Mouse (Mus musculus): ENCODE data around the gene Hormad2. TPM values are rescaled to one million over a fixed set of nuclear protein-coding genes. Genes with fewer than 3 reads are reported as not detected.
A peak's percentile ranks its signal among the peaks of the same experiment; 100 is the strongest.

The Hormad2 gene
- total RNA-seq, 2 experiments from 2014 or later: not detected

DNA sequence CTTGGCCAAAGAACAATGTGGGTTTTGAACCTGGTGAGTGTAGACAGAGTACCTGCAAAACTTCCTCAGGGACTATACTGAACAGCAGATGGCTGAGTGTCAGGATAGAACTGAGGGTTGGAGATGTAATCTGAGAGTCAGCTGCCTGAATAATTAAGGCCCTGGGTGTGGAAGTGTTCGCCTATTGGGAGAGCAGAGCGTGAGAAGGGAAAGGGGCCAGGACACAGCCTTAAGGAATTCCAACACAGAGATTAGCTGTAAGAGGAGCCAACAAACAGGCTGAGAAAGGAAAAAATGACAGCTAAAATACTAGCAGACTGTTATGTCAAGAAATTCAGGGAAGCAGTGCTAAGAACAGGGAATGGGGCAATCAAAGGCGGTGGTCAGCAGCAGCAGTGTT lies 88.3 kb downstream of the Hormad2 start:
- no peak for ATAC-seq (replicated peaks; ENCODE audit: low FRiP score, poor library complexity, severe bottlenecking)

DNA sequence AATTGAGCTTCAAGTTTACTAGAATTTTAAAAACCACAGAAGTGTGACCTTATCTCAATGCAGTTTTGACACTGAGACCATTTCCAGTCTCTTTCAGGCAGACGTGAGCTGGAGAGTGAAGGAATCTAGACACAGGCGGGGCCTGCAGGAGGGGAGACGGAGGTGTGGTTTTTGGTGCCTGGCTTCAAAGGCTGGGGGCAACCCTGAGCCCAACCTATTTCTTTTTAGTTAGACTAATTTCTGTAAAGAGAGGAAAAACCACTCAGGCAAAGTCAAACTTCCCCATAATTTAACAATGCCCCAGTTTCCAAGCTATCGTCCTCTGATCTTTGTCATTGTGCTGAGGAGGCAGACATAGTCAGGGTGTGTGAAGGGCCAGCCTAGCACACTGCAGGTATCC lies 97.0 kb downstream of the Hormad2 start:
- ATAC-seq (replicated peaks; ENCODE audit: low FRiP score, poor library complexity, severe bottlenecking): no peak

DNA sequence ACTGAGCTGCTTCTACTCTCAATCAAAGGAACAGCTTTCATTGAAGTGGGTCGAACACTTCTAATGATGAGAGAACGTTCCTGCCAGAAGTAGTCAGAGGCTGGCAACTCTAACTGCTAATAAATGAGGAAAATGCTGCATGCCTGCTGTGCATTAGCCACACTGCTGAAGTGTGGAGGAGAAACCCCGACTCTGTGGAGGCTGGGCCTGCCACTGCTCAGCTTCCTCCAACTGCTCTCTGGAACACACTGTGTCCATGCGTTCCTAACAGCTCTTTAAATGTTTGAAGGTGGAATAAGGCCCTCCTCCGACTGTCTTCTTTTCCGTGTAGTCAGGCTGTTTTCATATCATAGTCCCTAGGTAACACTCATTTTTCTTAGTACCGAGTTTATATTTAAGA lies 98.9 kb downstream of the Hormad2 start:
- no peak for ATAC-seq (replicated peaks; ENCODE audit: low FRiP score, poor library complexity, severe bottlenecking)

DNA sequence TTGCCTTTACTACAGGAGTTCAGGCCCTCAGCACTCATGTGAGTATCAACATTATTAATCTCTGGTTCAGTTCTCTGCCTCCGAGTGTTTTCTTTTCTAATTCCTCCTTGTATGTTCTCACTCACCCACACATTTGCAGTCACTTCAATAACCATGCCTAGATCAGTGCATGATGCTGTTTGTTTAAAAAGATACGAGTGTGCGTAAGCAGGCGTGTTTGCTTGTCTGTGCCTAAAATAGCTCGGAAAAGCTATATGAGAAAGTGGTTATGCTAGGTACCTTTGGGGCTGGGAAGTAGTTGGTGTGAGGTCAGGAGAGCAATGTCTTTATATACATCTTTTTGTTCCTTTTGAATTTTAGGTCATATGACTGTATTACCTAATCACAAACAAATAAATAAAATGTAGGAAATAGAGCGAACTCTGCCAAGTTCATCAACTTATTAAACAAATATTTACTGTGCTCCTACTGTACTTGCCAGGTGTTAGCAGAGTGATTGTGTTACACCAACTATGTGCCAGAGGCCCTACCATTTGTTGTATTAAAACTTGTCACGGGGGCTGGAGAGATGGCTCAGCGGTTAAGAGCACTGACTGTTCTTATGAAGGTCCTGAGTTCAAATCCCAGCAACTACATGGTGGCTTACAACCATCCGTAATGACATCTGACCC lies 100.7 kb downstream of the Hormad2 start:
- no peak for ATAC-seq (replicated peaks; ENCODE audit: low FRiP score, poor library complexity, severe bottlenecking)

DNA sequence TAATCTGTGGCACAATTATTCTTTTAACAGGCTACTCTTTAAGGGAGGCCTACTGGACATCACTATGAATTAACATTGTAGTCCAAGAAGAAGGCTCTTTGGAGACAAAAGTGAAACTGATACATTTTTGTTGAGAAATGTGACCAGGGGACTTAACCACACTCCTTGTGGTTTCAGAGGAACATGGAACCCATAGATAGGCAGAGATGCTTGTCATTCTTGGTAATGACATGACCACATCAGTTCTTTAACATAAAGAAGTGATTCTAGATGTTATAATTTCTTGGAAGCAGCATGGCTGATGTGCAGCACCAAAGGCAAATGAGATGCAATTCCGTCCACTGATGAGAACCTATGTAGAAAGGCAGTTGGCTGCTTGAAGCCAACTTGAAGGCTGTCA lies 101.6 kb downstream of the Hormad2 start:
- ATAC-seq (replicated peaks; ENCODE audit: low FRiP score, poor library complexity, severe bottlenecking): no peak

DNA sequence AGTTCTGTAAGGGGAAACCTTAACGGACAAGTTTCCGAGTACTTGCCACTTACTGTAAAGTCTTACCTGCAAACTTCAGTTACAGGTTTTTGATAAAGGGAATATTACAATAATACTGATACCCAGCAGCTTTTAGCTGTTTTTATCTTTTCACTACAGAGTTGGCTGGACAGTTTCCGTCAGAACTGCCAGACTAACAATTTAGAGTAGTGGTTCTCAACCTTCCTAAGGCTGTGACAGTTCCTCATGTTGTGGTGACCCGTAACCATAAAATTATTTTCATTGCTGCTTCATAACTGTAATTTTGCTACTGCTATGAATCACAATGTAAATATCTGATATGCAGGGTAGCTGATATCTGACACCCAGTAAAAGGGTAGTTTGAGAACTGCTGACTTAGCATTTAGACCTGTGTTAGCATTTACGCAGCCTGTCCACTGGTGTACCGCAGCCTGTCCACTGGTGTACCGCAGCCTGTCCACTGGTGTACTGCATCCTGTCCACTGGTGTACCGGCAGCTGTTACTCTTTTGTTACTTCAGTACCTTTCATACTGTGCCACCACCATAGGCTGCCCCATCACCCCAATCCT lies 104.1 kb downstream of the Hormad2 start:
- ATAC-seq (replicated peaks; ENCODE audit: low FRiP score, poor library complexity, severe bottlenecking): no peak

DNA sequence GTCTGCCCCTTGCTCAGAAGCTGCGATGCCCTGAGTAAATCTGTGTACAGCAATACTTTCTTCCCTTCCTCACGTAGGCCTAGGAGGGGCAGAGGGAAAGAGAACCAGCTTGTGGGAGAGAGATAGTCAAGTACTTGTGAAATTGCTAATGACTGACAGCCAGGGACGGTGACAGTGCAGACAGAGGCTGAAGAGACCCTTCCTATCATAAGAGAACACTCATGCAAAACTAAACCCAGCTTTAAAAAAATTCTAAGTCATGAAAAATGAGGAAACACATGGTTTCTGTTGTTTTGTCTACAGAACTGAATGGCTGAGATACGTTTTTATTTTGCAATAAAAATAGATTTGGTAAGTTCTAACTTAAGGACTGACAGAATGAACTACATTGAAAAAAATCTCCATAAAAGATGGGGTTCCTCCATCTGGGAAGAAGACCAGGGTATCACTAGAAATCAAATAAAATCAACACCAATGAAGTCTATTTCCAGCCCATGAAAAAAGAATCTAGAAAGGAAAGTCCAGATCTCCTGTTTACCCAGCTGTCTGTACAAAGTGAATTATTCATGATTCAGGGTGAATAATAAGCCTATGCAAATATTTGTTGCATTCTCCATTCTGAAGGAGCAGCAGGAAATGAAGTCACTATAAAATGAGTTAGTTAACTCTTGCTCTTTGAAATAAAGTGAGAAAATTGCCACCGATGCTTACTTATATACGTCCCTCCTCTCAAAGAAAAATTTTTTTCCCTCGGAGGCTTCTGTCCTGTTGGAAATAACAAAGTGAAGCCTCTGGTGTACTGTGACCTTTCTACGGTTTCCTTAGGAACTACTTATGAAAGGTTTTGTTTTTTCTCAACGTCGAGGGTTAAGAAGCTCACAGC lies 104.9 kb downstream of the Hormad2 start:
- no peak for ATAC-seq (replicated peaks; ENCODE audit: low FRiP score, poor library complexity, severe bottlenecking)

DNA sequence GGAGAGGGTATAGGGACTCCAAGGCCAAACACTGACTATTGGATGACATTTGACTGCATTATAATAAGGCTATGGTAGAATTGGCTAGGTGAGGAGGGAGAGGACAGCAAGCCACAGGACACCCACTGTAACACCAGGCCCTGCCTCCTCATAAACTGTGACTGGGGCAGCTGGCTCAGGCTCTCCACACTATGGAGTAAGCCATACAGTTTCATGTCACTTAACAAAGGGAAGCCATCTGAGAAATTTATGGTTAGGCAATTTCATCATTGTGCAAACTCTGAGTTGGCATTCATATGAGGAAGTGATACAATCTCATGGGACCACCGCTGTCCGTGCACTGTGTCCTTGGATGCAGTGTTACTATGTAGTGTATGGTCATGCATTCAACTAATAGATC lies 107.9 kb downstream of the Hormad2 start:
- ATAC-seq (replicated peaks; ENCODE audit: low FRiP score, poor library complexity, severe bottlenecking): no peak

DNA sequence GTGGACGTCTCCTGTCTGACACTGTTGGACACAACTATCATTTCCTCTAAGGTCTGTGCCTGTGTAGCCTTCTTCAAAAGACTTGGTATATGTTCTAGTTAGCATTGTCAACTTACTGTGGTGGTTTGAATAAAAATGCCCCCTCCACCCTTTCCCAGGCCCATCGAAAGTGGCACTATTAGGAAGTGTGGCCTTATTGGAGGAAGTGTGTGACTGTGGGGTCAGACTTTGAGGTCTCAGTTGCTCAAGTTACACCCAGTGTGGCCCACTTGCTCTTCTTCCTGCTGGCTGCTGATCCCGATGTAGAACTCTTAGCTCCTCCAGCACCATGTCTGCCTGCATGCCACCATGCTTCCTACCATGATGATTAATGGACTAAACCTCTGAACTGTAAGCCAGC lies 112.7 kb downstream of the Hormad2 start:
- ATAC-seq (replicated peaks; ENCODE audit: low FRiP score, poor library complexity, severe bottlenecking): no peak

DNA sequence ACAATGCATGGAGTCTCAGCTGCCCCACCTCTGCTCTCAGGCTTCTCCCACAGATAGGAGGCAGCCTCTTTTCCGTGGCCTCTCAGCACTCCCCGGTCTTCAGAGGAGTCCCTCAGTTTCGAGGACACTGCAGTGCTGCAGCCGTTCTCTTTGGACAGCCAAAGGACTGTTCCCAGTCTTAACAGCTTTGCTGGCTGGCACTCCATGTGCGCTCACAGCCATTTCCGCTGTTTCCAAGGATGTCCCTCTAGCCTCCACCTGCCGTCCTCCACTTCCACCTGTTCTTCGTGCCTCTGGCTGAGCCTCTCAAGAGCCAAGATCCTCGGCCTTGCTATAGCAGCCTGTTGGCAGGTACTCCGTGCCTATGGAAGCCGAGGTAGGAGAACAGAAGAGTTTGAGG lies 117.4 kb downstream of the Hormad2 start:
- no peak for ATAC-seq (replicated peaks; ENCODE audit: low FRiP score, poor library complexity, severe bottlenecking)

DNA sequence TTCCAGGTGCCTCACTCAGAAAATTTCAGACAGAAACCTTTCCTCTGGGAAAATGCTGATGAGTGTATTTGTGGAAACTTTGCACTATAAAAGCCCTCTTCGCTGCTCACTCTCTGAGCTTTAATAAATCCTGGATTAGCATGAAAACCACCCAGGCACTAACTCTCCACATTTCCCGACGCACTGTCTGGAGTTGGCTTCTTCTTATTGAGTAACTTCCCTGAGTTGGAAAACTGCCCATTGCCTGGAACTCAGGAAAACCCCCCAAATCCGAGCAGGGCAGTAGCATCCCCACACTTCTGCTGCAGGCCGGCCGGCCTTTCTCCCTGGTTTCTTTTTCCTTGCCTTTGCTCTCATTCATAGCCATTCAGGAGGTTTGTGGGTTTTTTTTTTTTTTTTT lies 118.0 kb downstream of the Hormad2 start:
- no peak for ATAC-seq (replicated peaks; ENCODE audit: low FRiP score, poor library complexity, severe bottlenecking)

DNA sequence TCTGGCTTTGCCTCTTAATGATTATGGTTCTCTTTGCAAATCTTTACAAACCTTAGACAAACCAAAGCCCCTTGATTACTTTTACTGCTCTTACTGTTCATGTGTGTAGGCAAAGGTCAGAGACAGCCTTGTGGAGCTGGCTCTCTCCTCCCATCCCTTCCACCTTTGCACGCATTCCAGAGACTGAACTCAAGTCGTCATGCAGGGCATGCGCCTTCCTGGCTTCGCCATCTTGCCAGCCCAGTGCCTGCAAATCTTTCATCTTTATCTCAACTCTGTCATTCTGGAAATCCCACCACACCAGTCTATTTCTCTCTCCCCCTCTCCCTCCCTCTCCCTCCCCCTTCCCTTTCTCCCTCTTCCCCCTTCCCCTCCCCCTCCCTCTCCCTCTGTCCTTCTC lies 120.0 kb downstream of the Hormad2 start:
- ATAC-seq (replicated peaks; ENCODE audit: low FRiP score, poor library complexity, severe bottlenecking): no peak

DNA sequence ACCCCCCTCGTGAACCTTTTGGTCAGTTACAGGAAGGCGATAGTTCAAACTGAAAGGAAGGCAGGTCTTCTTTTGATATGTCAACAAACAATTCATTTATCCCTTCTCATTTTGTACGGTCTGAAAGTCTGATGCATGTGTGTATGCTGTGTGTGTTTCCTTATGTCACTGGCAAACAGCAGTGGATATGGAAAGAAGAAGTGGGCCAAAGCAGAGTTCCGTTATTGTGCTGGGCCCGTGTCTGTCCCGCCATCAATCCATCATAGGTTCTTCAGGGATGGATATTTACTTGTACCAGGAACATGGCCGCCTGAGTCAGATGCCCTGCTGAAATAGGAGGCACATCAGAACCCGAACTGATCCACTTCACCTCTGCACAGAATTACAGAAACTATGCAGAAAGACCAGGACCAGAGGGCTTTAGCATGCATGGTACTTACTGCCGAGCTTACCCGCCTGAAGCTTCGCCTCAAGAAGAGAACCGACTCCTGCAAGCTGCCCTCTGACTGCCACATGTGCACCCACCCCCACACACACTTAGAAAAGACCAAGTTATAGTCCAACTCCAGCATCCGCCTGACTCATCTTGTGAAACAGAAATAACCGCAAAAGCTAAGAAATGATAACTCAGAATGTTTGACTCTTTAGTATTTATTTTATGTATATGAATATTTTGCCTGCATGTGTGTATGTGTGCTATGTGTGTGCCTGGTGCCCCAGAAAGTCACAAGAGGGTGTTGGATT lies 121.5 kb downstream of the Hormad2 start:
- no peak for ATAC-seq (replicated peaks; ENCODE audit: low FRiP score, poor library complexity, severe bottlenecking)

DNA sequence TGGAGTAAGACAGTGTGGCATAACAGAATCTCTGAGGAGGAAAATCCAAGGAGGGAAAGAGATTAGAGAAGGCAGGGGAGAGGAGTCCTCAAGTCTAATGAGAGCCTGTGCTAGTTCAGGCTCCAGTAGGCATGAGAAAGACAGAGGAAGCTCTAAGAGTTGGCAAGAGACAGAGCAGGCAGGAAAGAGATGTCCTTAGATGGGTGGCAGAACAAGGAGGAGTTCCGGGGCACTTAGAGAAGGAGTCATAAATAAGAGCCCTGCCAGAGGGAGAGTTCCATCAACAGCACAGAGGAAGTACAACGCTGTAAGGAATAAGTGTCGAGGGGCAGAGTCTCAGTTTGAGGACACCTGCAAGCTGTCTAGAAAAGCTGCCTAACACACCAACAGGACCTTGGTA lies 122.9 kb downstream of the Hormad2 start:
- no peak for ATAC-seq (replicated peaks; ENCODE audit: low FRiP score, poor library complexity, severe bottlenecking)

DNA sequence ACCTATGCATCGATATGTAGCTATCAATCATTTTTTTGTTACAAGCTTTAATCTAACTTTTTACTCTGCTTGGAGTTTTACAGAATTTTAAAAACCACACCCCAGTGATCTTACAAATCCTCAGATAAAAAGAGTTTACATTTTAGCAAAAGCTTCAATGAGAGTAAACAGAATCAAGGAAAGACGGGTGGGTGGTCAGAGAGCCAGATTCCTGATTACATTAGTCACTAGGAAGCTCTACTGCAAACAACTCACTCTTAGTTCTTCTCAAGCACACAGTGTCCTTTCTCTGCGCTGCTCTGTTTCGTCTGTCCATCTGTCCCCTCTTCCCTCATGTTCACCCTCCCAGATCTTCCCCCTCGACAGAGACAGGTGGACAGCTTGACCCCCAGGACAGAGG lies 123.6 kb downstream of the Hormad2 start:
- ATAC-seq (replicated peaks; ENCODE audit: low FRiP score, poor library complexity, severe bottlenecking): no peak

DNA sequence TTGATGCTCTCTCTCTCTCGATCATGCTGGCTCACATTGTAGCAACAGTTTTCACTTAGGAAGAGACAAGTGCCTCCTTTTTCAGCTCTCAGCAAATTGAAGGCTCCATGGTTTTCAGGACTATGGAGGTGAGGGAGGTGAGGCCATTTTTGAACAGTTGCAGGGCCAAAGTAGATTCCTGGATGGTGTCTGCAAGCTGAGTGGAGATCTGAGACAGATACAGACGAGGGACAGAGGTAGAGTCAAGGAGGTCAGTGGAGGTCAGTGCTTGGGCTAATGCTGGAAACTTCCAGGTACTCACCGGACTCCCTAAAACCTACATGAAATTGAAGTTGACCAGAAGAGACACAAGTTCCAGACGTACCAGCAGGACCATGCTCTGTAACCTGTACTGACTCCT lies 128.7 kb downstream of the Hormad2 start:
- ATAC-seq (replicated peaks; ENCODE audit: low FRiP score, poor library complexity, severe bottlenecking): 0 out of 2 replicates have a peak, but pooled peaks have one; percentile 50

DNA sequence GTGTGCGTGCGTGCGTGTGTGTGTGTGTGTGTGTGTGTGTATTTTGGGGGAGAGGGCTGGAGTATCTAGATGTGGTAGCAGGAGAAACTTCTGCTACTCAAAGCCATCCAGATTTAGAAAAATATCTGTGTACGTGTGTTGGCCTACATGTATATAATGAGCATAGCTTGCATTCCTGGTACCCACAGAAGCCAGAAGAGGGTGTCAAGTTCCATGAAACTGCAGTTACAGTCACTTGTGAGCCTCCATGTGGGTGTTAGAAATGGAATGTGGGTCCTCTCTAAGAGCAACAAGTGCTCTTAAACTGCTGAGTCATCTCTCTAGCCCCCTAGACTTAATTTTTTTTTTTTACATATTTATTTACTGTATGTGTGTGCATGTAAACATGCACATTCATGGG lies 130.6 kb downstream of the Hormad2 start:
- no peak for ATAC-seq (replicated peaks; ENCODE audit: low FRiP score, poor library complexity, severe bottlenecking)

DNA sequence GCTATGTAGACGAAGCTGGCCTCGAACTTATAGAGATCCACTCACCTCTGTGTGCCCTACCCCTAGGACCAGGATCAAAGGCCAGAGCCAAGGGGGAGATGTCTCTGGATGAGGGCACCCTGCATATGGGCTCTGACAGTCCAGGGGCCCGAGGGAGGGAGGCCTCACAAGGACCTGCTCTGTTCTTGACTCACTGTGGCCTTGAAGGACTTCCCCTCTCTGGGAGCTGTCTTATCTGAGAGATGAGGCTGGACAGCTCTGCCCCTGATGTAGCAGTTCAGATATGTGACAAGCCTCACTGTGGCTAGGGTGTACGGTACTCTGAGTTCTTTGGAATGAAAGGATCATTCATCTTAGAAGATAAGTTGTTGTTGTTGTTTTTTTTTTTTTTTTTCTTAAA lies 131.3 kb downstream of the Hormad2 start:
- no peak for ATAC-seq (replicated peaks; ENCODE audit: low FRiP score, poor library complexity, severe bottlenecking)

DNA sequence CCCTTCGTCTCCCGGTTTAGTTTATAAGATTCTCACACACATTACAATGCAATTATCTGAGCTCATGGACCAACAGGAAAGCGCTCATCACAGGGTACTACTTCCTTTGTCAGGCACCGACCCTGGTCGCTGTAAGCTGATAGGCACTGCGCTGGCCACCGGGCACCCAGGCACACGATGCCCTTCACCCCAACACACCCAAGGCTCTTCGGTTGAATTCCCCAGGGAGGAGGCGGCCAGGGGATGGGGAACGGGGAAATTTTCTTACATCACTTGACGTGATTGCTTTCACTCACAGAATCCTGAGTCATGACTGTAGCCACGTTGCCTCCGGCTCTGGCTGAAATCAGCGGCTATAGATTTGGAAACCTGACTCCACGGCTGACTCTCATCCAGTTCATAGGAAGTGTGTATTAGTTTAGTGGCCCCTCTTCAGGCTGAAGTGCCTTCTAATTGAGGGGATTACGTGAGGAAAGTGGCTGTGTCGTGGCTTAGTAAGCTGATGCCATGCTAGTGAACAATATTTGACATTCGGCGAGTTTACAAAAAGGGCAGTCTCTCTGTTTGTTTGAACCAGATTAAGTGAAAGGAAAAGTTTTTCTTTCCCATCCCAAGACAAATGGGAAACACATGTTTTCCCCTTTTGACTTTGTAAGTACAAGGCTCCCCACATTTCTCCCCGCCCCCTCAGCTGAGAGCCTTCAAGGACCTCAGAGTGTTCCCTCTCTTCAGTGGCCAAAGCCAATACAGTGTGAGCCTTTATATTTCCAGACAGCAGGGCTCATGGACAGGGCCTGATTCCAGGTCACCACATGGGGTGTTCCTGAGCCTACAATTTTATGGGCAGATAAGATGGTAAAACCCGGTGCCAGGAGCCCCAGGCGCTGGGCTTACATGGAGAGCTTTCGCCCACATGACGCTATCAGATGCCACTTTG lies 132.1 kb downstream of the Hormad2 start:
- ATAC-seq (replicated peaks; ENCODE audit: low FRiP score, poor library complexity, severe bottlenecking): no peak

All from erythroblast, adult 5-6 weeks (primary cell).